Mouse (Mus musculus): ENCODE measurements around the gene Crtc3.

- no peak for TF ChIP-seq CTCF (IDR thresholded peaks at IDR 0.05; ENCODE audit: insufficient read depth, low read depth, low read length)
- TF ChIP-seq POLR2A (IDR thresholded peaks at IDR 0.05; ENCODE audit: insufficient read depth, low read depth, low read length), result no peak
These were observed 9.2 kb upstream of the Crtc3 start for GRCm38 (mm10) chr7:80697859-80698258.

Data from olfactory bulb, adult 2 months (tissue).